Mouse (Mus musculus) testis, adult 2 months (tissue): ENCODE results near the gene Arhgap44.

Experiments
- CTCF ChIP-seq: fragments of 200-500 bp; IDR thresholded peaks from 2 replicates; pipeline ENCODE4 v1.5.1; 2012; ENCODE audit warnings: low read depth, mild to moderate bottlenecking, inconsistent platforms, low read length, moderate library complexity; ENCODE audit not compliant: control insufficient read depth, insufficient read depth, insufficient replicate concordance
- POLR2A ChIP-seq: fragments of 200-500 bp; IDR thresholded peaks from 2 replicates; pipeline ENCODE4 v1.6.1; 2012; ENCODE audit warnings: low read depth, mild to moderate bottlenecking, inconsistent platforms, low read length, moderate library complexity; ENCODE audit not compliant: control insufficient read depth

- TF ChIP-seq CTCF (no peak), POLR2A (no peak)
Observed at GRCm38 (mm10) chr11:65080761-65081160, 82.0 kb downstream of the Arhgap44 start.
